Mouse (Mus musculus) ES-E14 (cell line): Measurements from ENCODE around the gene Iqch. TPM values are rescaled to one million over a fixed set of nuclear protein-coding genes. Genes with fewer than 3 reads are reported as not detected.

Experiments used
- DNase-seq: peaks from one replicate; pipeline ENCODE4 v3.0.0-alpha.2; 2013; ENCODE audit warnings: low read depth, low spot score
- H3K27ac ChIP-seq: 2 replicates; pipeline ENCODE4 v1.5.1; 2012; ENCODE audit warnings: low read depth, mild to moderate bottlenecking, low read length, moderate library complexity, mixed read lengths; ENCODE audit not compliant: poor library complexity, insufficient read depth, severe bottlenecking
- H3K36me3 ChIP-seq: 2 replicates; pipeline ENCODE4 v1.6.1; 2012; ENCODE audit warnings: mild to moderate bottlenecking, low read length, moderate library complexity, mixed read lengths; ENCODE audit not compliant: control insufficient read depth, poor library complexity, insufficient read depth, severe bottlenecking
- H3K4me1 ChIP-seq, 2 experiments: fragments of 150-350 bp in 1 of 2; sonication (generic) in 1 of 2; 2 replicates each; pipeline ENCODE4 v1.6.1; 2012; ENCODE audit warnings: low read length in 2 of 2, mild to moderate bottlenecking in 1 of 2, mixed read lengths in 1 of 2; ENCODE audit not compliant: control insufficient read depth in 2 of 2, insufficient read depth in 2 of 2, poor library complexity in 1 of 2
- H3K4me3 ChIP-seq, 2 experiments: fragments of 150-350 bp in 1 of 2; sonication (generic) in 1 of 2; 2 replicates each; pipeline ENCODE4 v1.5.1; 2012; ENCODE audit warnings: low read length in 2 of 2, low read depth in 1 of 2, mild to moderate bottlenecking in 1 of 2, mixed read lengths in 1 of 2; ENCODE audit not compliant: insufficient read depth in 1 of 2, poor library complexity in 1 of 2, severe bottlenecking in 1 of 2
- H3K9ac ChIP-seq: 2 replicates; pipeline ENCODE4 v1.6.1; 2012; ENCODE audit warnings: low read depth, mild to moderate bottlenecking, low read length, mixed read lengths; ENCODE audit not compliant: poor library complexity, insufficient read depth, severe bottlenecking
- H3K9me3 ChIP-seq: fragments of 150-350 bp; sonication (generic); 2 replicates; pipeline ENCODE4 v1.6.1; 2012; ENCODE audit warnings: low read depth, mild to moderate bottlenecking, low read length; ENCODE audit not compliant: control insufficient read depth, insufficient read depth
- CHD2 ChIP-seq: IDR thresholded peaks from 2 replicates; pipeline ENCODE4 v1.6.1; 2014; ENCODE audit warnings: mild to moderate bottlenecking, low read depth, low read length, inconsistent platforms
- HCFC1 ChIP-seq: IDR thresholded peaks from 2 replicates; pipeline ENCODE4 v1.6.1; 2012; ENCODE audit warnings: low read length, inconsistent platforms, borderline replicate concordance; ENCODE audit not compliant: insufficient read depth
- MAFK ChIP-seq: IDR thresholded peaks from 2 replicates; pipeline ENCODE4 v1.6.1; 2014; ENCODE audit warnings: mild to moderate bottlenecking, low read depth, low read length, inconsistent platforms; ENCODE audit not compliant: insufficient read depth
- ZC3H11A ChIP-seq: IDR thresholded peaks from 2 replicates; pipeline ENCODE4 v1.6.1; 2012; ENCODE audit warnings: low read depth, mild to moderate bottlenecking, inconsistent platforms, low read length, borderline replicate concordance
- ZNF384 ChIP-seq: IDR thresholded peaks from 2 replicates; pipeline ENCODE4 v1.6.1; 2012; ENCODE audit warnings: low read depth, low read length, inconsistent platforms
- in situ Hi-C, 2 experiments: fragments of 600-800 bp; cut with MboI; formaldehyde crosslinking; loops; one replicate each; pipeline ENCODE4 v1.15.1; 2025; ENCODE audit warnings: low sequenced_read_pairs in 2 of 2, inconsistent platforms in 1 of 2; ENCODE audit not compliant: unreplicated experiment in 2 of 2
- total RNA-seq: library from RNA; depleted of rRNA; stranded (reverse); fragments of 300-350 nt; gene quantifications from 2 replicates; pipeline ENCODE4 v1.2.3, GENCODE M21; 2012

The Iqch gene
- total RNA-seq, 1 experiment = 0.18 TPM

DNA sequence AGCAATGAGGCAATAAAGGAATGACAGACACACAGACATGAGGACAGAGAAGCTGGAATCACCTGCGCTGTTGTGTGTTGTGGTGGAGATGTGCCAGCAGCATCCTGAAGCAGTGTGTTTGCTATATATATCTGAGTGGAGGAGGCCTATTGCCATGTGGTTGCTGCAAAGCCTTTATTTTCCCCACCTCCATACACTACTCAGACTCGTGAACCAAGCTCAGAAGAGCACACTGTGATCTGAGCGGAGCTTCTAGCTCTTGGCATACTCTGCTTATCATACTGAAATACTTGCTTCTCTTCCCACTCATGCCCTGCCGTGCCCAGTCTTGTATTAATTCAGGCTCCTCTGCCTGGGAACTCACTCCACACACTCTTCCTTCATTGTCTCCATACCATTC, 20.5 kb downstream of the Iqch start:
- no peak overlapping the region for H3K4me3 ChIP-seq
- no peaks in the 10 kb centered on the region for H3K4me1 ChIP-seq
- H3K9ac ChIP-seq = no peak overlapping the region
- TF ChIP-seq HCFC1 (no peak), ZC3H11A (no peak), ZNF384 (no peak), MAFK (no peak), CHD2 (no peak)
- in situ Hi-C loops = no loop called here
- H3K9me3 ChIP-seq = no peaks in the 10 kb centered on the region
- no peak for DNase-seq
- no peak overlapping the region for H3K27ac ChIP-seq
- H3K36me3 ChIP-seq = no peaks in the 10 kb centered on the region

DNA sequence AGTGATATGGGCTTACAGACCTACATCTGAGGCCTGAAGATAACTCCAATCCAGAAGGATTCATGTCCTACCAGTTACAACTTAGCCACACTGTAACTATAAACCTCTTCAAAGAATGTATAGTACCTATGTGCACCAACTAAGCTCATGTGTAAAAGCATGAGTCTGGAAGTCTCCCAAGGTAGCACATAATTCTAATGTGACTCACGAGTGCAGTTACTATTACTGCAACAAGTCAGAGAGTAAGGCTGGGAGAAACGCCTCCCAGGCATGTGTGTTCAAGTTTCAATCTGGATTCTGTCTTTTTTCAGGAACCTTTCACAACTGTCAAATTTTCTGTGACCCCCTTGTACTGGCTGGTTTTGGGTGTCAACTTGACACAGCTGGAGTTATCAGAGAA, 22.2 kb downstream of the Iqch start:
- Histone ChIP-seq H3K36me3 (no peaks in the 10 kb centered on the region), H3K4me3 (no peak overlapping the region), H3K27ac (no peak overlapping the region), H3K9me3 (no peaks in the 10 kb centered on the region), H3K4me1 (no peaks in the 10 kb centered on the region), H3K9ac (no peak overlapping the region)
- TF ChIP-seq MAFK (no peak), ZNF384 (no peak), CHD2 (no peak), ZC3H11A (no peak), HCFC1 (no peak)
- in situ Hi-C loops = no loop called here
- DNase-seq = no peak

DNA sequence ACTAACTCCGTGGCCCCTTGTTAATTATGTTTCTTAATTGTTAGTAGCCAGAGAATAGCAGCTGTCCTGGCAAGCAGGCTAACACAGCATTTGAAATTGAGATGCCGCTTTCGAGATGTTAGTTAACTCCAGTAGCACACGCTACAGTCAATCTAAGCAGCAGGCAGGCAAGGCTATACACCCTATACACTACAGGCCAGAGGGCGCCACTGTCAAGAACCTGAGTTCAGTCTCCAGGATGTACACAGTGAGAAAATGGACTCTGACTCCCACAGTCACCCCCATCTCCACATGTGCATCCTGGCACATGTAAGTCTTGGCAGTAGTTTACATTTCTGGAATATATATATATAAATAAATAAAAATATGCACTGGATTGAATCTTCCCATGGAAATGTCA, 22.6 kb downstream of the Iqch start:
- DNase-seq = no peak

DNA sequence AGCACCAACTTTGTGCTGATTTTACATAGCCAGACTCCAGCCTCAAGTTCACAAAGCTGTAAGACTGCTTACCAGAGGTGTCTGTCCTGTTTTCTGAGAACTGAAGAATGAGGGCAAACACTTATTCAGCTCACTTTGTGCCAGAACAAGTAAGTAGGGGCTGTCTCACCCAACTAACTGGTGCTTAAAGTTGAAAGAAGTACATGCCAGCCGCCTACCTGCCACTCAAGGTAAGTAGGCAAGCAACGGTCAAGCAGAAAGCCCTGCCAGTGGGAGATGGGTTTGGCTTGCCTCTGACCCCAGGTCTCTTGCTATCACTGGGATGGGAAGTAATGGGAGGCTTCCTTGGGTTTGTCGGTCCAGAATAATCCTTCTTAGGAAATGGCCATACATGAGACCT, 24.8 kb downstream of the Iqch start:
- Histone ChIP-seq H3K27ac (no peak overlapping the region), H3K4me1 (no peaks in the 10 kb centered on the region), H3K36me3 (no peaks in the 10 kb centered on the region), H3K9ac (no peak overlapping the region), H3K4me3 (no peak overlapping the region), H3K9me3 (no peaks in the 10 kb centered on the region)
- no peak for TF ChIP-seq CHD2
- no peak for TF ChIP-seq HCFC1
- TF ChIP-seq ZNF384 = no peak
- no peak for TF ChIP-seq ZC3H11A
- TF ChIP-seq MAFK = no peak
- no peak for DNase-seq
- in situ Hi-C loops = no loop called here

More for the DNA sequence above, 22.6 kb downstream of the Iqch start:
- in situ Hi-C loops = no loop called here
- no peak overlapping the region for H3K9ac ChIP-seq
- no peak overlapping the region for H3K27ac ChIP-seq
- H3K4me3 ChIP-seq = no peak overlapping the region
- no peaks in the 10 kb centered on the region for H3K36me3 ChIP-seq
- H3K9me3 ChIP-seq = no peaks in the 10 kb centered on the region
- TF ChIP-seq HCFC1 = no peak
- TF ChIP-seq ZNF384 = no peak
- no peak for TF ChIP-seq CHD2
- no peak for TF ChIP-seq ZC3H11A
- no peak for TF ChIP-seq MAFK
- no peaks in the 10 kb centered on the region for H3K4me1 ChIP-seq

DNA sequence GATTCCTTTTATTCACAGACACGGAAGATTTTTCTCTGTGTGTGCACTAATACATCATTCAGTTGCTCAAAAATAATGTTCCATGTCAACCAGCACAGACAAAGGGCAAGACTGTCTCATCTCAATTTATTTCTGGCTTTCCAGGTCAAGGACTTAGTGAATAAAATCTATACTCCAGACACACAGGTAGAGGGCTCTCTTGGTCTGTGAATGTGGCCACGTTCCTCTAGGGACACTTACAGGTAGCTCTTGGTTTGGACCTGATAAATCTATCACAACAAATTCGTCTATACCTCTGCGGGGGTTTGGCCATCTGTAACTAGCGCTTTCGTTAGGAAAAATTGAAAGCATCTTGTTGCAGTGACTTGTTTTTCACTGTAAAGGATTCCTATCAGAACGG, 29.4 kb downstream of the Iqch start:
- H3K4me3 ChIP-seq = no peak overlapping the region
- H3K9ac ChIP-seq = no peak overlapping the region
- H3K27ac ChIP-seq = no peak overlapping the region
- DNase-seq = no peak
- no peaks in the 10 kb centered on the region for H3K9me3 ChIP-seq
- H3K36me3 ChIP-seq = no peaks in the 10 kb centered on the region
- TF ChIP-seq ZNF384 (no peak), ZC3H11A (no peak), MAFK (no peak)
- no peaks in the 10 kb centered on the region for H3K4me1 ChIP-seq
- in situ Hi-C loops = no loop called here
